Mouse (Mus musculus): ENCODE measurements around the gene Pmvk. TPM values are rescaled to one million over a fixed set of nuclear protein-coding genes. Genes with fewer than 3 reads are reported as not detected.

Gene Pmvk
- total RNA-seq, 2 experiments from 2014 or later: 14.9 to 17.3 TPM

DNA sequence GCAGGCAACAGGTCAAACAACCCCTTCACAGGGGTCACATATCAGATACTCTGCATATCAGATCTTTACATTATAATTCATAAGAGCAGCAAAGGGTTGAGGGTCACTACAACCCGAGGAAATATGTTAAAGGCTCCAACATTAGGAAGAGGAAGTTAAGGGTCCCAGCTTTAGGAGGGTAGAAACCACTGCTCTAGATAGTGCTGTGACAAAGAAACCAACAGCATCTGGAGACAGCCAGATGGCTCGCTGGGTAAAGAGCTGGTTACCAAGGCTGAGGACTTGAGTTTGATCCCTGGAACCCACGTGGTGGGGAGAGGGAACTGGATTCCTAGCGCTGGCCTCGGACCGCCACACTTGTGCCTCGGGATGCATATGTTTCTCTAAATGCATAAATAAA lies 17.9 kb downstream of the Pmvk start:
- no peak for DNase-seq (ENCODE audit: low spot score in 2 of 2)

DNA sequence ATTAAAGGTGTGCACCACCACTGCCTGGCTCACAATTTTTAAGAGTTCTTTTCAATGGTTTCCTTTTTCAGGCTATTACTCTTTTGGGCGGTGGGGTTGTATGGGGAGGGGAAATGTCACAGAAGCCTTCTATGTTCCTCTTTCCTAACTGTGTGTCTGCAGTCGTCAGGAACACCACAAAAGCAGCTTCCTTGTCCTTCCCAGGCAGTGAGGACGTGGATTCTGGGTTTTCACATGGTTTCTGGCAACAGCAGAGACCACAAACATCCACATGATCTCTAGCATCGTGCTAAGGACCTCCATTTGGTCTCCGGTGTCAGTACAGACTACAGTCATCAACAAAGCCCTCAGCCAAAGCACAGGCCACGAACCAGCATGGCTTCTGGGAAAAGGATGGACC lies 19.5 kb downstream of the Pmvk start:
- DNase-seq (ENCODE audit: low spot score in 2 of 2): no peak

DNA sequence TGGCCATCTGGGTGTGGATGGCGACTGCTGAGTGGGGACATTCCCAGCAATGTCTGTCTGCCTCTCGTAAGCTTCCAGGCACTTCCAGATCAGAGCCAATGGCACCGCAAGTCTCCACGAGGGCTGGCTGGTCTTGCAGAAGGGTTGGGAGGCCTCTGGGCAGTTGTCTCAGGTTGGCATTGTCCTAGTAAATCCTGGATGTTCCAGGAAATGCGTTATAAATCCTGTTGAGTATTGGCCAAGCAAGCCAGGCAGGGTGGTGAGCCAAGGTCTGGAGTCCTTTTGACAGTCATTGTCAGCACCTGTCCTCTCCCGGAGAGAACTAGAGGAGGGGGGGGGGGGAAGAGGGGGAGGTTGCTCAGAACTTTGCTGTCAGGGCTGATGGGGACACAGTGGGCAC lies 24.7 kb downstream of the Pmvk start:
- no peak for DNase-seq (ENCODE audit: low spot score in 2 of 2)

DNA sequence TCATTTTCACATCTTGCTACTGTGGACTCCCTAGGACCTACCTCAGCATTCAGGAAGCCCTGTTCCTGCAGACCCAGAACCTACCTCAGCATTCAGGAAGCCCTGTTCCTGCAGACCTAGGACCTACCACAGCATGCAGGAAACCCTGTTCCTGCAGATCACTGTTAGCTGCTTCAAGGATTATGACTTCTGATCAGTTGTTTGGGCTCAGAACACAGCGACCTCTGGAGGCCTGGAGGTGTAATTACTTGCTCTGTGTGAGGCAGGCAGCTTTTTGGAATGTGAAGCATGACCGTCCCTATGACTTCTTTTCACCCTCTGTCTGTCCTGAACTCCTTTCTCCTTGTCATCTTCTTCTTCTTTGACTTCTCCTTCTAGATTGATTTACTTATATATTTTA lies 27.1 kb downstream of the Pmvk start:
- DNase-seq (ENCODE audit: low spot score in 2 of 2): no peak

DNA sequence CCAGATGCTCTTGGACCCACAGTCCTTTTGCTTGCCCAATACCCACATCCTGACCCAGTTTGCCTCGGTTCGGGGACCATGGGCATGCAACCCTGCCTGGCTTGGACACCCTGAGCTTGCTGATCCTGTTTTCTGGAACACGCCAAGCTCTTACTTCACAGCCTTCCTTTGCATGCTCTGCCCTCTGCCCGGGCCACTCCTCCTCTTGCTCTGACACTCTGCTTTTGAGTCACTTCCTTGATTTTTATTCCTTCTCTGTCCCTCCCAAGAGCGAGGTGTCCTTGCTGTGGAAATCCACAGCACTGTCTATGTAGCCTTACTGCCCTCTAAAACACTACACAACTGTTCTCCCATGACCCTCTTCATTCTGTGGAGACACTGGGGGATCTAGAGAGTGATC lies 27.9 kb downstream of the Pmvk start:
- DNase-seq (ENCODE audit: low spot score in 2 of 2): no peak

DNA sequence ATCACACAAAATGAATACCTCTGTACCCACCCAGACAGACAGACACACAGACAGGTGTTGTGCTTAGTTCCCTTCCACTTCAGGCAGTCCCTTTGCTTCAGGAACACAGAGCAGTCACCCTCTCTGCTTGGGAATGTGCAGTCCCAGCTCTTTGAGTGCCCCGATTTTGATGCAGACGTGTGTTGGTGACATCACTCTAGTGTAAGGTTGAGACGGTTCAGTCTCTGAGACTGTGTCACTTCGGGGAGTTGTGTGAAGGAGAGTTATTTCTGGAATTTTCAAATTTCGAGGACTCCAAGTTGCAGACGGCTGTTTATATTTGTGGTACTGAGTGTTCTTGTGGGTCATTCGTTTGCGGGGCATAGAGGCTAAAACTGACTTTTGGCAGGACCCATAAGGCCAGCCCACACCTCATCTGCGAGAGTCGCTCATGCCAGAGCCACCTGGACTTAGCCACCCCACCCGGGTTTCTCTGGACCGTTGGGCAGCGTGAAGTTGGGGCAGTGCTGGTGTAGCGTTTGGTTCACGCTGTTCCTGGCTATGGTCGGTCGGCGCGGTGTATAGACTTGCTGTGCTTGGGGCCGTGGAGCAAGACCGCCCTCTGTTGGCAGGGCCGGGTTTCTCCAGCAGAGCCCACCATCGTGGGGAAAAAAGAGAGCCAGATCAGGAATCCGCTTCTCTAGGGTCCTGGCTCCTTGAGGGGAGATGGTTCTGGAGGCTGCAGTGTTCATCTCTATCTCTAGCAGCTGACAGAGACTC lies 30.6 kb downstream of the Pmvk start:
- DNase-seq (ENCODE audit: low spot score in 2 of 2): peak; percentile 56 to 62

DNA sequence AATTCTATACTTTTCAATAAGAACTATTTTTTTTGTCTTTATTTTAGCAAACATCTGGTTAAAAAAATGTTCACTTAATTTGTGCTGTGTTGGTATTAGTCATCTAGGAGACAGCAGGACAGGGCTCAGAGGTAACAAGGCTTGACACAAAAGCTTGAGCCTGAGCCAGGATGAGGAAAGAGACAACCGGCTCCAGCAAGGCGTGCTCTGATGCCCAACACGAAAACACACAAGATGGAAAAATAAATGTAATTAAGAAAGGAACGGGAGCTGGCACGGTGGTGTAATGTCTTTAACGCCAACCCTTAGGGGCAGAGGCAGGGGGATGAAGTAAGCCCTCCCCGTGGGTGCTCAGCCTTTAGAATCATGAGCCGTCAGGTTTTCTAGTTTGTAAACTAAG lies 31.8 kb downstream of the Pmvk start:
- no peak for DNase-seq (ENCODE audit: low spot score in 2 of 2)

DNA sequence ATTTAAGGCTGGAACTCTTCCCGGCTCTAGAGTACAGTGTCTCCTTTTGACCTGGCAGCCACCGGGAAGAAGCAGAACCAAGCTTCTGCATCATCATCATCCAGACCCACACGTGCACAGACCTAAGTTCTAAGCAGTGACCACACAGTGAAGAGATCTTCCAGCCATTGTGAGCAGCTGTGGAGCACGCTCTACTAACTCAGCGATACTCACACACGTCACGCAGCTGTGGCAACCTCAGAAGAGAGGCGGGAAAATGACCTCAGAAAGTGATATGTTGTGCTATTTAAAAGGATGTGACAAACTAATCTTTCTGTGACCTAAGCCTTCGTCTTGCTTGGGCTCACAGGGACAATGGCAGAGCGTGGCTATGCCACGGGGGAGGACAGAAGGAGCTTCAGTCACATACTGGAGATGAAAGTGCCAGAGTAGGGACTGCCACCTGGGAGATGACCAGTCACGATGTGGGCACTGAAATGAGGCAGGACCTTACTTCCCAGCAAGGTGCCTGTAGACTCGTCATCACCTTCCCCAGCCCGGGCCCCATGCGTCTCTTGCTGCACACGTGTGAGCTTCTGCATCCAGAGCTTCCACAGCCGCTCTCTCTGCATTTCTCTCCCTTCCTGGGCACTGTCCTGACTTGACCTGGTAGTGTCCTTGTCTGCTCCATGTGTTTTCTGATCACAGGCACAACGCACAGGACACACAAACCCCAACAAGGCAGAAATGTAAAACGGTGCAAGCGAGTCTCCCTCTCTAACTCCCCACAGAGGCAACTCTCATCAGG lies 32.8 kb downstream of the Pmvk start:
- DNase-seq (ENCODE audit: low spot score in 2 of 2): no peak

DNA sequence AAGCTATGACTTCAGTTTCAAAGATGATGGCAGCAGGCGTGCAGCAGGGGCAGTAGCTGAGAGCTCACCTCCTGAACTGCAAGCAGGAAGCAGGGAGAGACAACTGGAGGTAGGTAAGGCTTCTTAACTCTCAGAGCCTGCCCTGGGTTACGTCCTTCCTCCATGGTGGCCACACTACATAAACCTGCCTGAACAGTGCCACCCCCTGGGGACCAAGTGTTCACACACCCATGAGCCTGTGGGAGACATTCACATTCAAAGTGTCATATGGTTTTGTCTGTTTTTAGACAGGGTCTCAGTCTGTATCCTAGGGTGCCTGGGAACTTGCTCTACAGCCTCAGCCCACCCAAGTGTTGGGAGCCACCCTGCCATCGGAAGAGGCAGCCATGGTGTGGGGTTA lies 36.4 kb downstream of the Pmvk start:
- DNase-seq (ENCODE audit: low spot score in 2 of 2): no peak

DNA sequence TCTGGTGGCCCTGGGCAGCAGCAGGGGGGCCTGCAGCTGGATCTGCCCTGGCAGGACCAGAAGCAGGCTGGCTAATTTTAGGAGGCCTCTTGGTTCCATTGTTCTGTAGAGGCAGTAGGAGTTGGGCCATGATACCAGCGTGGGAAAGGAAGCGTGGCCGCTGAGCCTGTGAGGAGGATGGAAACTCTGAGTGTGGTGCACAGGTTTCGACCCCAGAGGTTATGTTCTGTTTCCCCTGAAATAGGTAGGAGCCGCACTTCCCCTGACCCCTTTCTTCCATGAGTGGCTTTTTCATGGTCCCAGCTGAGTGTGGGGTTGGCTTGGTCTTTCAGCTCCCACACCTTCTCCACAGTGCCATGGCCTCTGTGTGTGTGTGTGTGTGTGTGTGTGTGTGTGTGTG lies 37.2 kb downstream of the Pmvk start:
- DNase-seq (ENCODE audit: low spot score in 2 of 2): no peak

DNA sequence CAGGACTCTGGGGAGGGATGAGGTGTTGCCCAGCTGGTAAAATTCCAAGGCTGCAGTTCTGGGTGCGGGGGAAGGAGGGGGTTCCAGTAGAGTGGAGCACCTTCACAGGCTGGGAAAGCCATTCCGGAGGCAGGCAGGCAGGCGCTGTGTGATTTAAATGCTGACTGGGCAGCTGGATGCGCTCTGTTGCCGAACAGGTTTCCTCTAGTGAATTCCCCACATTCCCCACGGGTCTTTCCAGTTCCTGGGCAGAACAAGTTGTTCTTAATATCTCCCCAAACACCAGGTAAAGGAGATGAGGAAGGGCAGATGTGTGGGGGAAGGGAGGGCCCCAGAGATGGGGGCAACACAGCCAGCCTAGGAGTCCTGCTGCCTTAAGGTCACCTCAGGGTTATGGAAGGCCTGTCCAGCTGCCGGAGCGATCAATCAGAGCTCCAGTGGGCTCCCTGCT lies 38.4 kb downstream of the Pmvk start:
- no peak for DNase-seq (ENCODE audit: low spot score in 2 of 2)

DNA sequence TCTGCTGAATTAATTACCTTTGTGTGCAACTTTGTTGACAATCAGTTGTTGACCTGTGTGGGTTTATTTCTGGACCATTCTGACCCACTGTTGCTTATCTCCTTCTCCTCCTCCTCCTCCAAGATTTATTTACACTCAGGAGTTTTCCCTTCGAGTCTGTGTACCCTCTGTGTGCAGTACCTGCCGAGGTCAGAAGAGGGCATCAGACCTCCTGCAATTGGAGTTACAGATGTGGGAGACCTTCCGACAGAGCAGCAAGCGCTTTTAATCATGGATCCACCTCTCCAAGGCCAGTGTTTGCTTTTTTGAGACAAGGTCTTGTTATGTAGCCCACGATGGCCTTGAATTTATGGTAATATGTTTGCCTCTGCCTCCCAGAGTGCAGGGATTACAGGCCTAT lies 40.3 kb downstream of the Pmvk start:
- no peak for DNase-seq (ENCODE audit: low spot score in 2 of 2)

DNA sequence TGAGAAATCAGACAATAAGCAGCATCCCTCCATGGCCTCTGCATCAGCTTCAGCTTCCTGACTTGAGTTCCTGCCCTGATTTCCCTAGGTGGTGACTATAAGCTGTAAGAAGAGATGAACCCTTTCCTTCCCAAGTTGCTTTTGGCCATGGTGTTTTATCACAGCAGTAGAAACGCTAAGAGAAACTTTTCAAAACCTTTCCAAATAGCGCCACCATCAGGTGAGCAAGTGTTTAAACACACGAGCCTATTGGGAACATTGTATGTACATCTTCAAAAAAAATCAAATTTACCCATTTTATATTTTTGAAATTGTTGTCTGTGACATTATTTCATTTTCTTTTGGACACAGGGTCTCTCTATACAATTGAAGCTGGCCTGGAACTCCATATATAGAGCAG lies 42.0 kb downstream of the Pmvk start:
- no peak for DNase-seq (ENCODE audit: low spot score in 2 of 2)

DNA sequence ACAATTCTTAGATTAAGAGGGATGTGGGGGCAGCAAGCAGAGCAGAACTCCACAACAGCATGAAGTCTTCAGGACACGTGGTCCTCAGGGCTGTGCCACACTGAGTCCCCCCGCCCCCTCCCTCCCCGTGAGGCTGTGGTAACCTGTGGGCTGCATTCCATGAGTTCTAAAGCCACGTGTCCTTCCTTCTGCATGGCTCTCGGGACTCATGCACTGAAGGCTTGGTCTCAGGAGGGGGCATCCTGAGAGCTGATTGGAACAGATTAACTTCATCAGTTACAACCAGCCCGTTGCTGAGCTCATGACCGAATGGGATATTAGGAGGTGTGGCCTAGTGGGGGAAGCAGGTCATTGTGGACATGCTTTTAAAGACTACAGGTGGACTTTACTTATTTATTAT lies 45.4 kb downstream of the Pmvk start:
- DNase-seq (ENCODE audit: low spot score in 2 of 2): no peak

DNA sequence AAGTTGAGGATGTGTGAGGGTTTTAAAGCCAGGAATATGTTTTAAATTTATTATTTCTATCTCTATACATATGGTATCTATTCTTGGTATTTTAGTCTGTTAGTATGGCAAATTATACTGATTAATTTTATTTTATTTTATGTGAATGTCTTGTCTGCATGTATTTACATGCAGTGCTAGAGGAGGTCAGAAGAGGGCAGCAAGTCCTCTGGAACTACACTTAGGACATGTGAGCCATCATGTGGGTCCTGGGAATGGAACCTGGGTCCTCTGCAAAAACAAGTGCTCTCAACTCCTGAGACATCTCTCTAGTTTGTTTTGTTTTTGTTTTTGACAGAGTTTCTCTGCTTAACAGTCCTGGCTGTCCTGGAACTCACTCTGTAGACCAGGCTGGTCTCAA lies 47.1 kb downstream of the Pmvk start:
- no peak for DNase-seq (ENCODE audit: low spot score in 2 of 2)

DNA sequence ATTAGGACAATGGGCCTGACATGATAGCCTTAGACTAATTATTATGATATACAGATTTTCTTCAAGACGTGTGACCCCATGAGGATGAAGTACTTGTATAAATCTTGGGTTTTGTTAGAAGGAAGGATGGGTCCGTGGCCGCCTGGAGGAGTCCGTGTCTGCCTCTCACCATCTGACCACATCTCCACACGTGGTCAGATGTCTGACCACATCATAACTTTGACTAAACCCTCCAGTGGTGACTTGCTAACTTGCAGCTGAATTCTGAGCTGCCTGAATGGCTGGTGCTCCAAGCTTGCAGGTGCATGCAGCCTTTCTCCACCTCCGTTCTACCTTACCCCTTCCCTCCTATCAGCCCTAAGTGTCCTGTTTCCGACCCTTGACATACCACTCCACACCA lies 48.2 kb downstream of the Pmvk start:
- no peak for DNase-seq (ENCODE audit: low spot score in 2 of 2)

DNA sequence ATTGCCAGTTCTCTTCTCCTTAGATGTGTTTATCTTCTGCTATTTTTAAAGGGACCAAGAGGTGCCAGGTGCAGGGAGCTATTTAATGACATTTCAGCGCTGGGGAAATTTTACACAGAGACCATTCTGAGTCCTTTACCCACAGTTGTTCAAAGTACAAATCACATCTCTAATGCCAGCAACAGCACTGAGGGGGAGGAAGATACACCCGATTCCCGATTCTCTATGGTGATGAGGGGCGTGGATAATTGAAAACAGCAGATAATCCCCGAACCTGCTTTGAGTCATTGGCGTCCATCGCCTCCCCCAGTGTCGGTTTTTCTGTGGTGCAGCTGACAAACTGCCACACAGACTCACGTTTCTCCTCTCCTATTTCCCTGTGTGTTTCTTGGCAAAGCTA lies 53.7 kb downstream of the Pmvk start:
- DNase-seq (ENCODE audit: low spot score in 2 of 2): no peak

DNA sequence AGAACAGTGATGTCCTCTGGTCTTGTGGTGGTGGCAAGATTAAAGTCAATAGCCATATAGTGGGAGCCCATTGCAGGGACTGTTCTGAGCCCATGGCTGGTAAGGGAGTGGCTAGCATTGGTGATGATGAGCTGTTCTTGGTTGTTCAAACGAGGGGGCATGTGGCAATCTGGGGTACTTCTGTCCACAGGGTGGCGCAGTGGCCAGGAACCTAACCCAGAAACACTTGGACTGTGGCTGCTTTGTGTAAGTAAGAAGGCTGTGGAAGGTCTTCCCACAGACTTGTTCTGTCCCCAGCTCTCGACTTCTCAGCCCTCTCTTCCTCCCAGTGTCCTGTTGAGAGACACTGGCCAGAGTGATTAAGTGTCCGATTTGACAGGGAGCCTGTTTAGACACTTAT lies 56.6 kb downstream of the Pmvk start:
- peak in 1 of 2 experiments; percentile 37 for DNase-seq (ENCODE audit: low spot score in 2 of 2)

DNA sequence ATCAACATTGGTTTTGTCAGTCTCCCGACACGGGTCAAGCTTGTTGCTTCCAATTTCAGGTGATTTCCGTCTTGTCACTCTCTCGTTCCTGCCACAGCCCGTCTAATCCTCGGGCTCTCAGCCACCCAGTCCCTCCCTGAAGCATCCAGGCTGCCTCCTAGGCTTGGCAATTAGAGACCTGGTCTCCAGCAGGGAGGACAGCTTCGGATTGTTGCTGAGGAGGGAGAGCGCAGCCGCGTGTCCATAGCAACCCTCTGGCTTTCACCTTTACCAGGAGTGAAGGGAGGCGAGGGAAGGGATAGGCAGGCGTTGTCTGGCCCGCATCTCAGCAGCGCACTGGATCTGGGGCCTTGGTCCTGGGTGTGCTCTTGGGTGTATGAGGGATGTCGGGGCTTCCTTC lies 57.1 kb downstream of the Pmvk start:
- no peak for DNase-seq (ENCODE audit: low spot score in 2 of 2)

DNA sequence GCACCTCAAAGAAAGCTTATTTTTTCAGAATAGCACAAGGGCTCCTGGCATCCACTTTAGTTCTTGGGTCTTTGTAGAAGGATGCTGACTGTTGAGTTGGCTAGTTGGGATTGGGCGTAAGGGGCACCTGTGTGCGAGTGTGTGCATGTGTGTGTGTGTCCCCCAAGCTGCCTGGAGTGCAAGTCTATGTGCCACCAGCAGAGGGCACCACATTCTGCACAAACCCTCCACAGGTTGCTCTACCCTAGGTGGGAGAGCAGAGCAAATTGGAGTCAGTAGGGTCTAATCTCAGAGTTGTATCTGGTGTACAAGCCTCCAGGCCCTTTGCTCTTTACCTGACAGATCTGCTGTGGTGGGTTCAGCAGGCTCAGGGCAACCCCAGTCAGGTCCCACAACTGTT lies 57.9 kb downstream of the Pmvk start:
- DNase-seq (ENCODE audit: low spot score in 2 of 2): no peak

DNA sequence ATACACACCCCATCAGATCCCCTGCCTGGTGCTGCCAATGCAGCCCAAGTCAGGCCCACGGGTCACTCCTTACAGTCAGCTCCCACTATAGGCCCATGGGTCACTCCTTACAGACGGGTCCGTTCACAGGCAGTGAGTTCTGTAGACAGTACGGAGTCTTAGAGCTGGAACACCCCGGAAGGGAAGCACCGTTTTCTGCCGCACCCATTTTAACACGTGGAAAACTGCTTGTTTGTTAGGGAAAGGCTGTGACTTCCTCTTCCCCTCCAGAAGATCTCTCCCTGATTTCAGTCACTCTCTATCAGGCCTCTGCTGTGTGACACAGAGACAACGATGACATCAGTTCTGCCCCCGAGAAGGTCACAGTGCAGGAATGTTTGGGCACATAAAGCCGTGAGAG lies 61.1 kb downstream of the Pmvk start:
- DNase-seq (ENCODE audit: low spot score in 2 of 2): no peak

DNA sequence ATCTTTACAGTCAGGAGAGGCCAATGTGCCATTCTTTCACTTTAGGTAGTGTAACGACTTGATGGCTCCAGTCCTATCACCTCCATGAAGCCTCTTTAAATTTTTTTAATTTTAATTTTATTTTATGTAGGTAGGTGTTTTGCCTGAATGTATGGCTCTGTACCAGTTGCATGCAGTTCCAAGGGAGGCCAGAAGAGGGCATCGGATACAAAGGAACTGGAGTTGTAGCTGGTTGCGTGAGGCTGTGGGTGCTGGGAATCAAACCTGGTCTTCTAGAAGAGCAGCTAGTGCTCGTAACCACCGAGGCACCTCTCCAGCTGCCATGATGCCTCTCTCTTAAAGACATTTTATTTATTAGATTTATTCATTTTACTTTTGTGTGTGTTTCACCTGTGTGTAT lies 62.0 kb downstream of the Pmvk start:
- DNase-seq (ENCODE audit: low spot score in 2 of 2): no peak
